Mouse (Mus musculus) megakaryocyte, embryonic 14.5 days (primary cell): Measurements from ENCODE around the gene Pfkfb2.

ENCODE experiments used
- FLI1 ChIP-seq: IDR thresholded peaks from 2 replicates; pipeline ENCODE4 v1.6.1; 2012; ENCODE audit warnings: low read length, inconsistent platforms, mixed read lengths
- GATA1 ChIP-seq: IDR thresholded peaks from 3 replicates; pipeline ENCODE4 v1.6.1; 2012; ENCODE audit warnings: mixed read lengths, low read length, inconsistent platforms, borderline replicate concordance

GRCm38 (mm10) chr1:130681075-130681474, 48.0 kb downstream of the Pfkfb2 start:
- TF ChIP-seq GATA1 (no peak), FLI1 (no peak)
